Mouse (Mus musculus): Measurements from ENCODE around the gene Mta1. TPM values are rescaled to one million over a fixed set of nuclear protein-coding genes. Genes with fewer than 3 reads are reported as not detected.

The Mta1 gene
- polyA plus RNA-seq, 1 experiment from 2014 or later: 13.4 TPM

- no peak overlapping the region for H3K4me3 ChIP-seq (ENCODE audit: low read length)
- no peak overlapping the region; the same call in 1 of the 2 replicates for H3K9ac ChIP-seq (ENCODE audit: low read depth, low read length)
- H3K9me3 ChIP-seq (ENCODE audit: control insufficient read depth, low read length): no peaks in the 10 kb centered on the region
- peaks cover 38% of the 10 kb centered on the region for H3K36me3 ChIP-seq (ENCODE audit: control insufficient read depth, insufficient read depth, low read length)
- H3K4me1 ChIP-seq (ENCODE audit: control insufficient read depth, insufficient read depth, low read depth, low read length): no peaks in the 10 kb centered on the region
- no peak overlapping the region for H3K4me2 ChIP-seq (ENCODE audit: low read length)
- no peak overlapping the region for H3K27ac ChIP-seq (ENCODE audit: low read depth, low read length)
- 85% methylated on average over 18 of the region's 20 CpGs for WGBS
- H3K27me3 ChIP-seq (replicated peaks; ENCODE audit: control insufficient read depth, insufficient read depth, low read length): no peaks in the 10 kb centered on the region
- ATAC-seq: peak; percentile 55
Observed at GRCm38 (mm10) chr12:113119516-113120410, 21.7 kb downstream of the Mta1 start.

GRCm38 (mm10) chr12:113124726-113125125 lies 26.6 kb downstream of the Mta1 start:
- 89% methylated on average over 6 of the region's 6 CpGs for WGBS
- no peaks in the 10 kb centered on the region for H3K4me1 ChIP-seq (ENCODE audit: control insufficient read depth, insufficient read depth, low read depth, low read length)
- no peak overlapping the region for H3K27ac ChIP-seq (ENCODE audit: low read depth, low read length)
- peaks cover 61% of the 10 kb centered on the region for H3K36me3 ChIP-seq (ENCODE audit: control insufficient read depth, insufficient read depth, low read length)
- no peak overlapping the region for H3K4me3 ChIP-seq (ENCODE audit: low read length)
- H3K27me3 ChIP-seq (replicated peaks; ENCODE audit: control insufficient read depth, insufficient read depth, low read length): no peaks in the 10 kb centered on the region
- no peak for ATAC-seq
- H3K9me3 ChIP-seq (ENCODE audit: control insufficient read depth, low read length): no peaks in the 10 kb centered on the region
- H3K9ac ChIP-seq (ENCODE audit: low read depth, low read length): no peak overlapping the region
- H3K4me2 ChIP-seq (ENCODE audit: low read length): no peak overlapping the region

GRCm38 (mm10) chr12:113130732-113131131 lies 32.7 kb downstream of the Mta1 start:
- H3K36me3 ChIP-seq (ENCODE audit: control insufficient read depth, insufficient read depth, low read length): peaks cover 80% of the 10 kb centered on the region
- no peaks in the 10 kb centered on the region for H3K4me1 ChIP-seq (ENCODE audit: control insufficient read depth, insufficient read depth, low read depth, low read length)
- no peak overlapping the region for H3K9ac ChIP-seq (ENCODE audit: low read depth, low read length)
- no peak overlapping the region for H3K4me2 ChIP-seq (ENCODE audit: low read length)
- no peak overlapping the region for H3K4me3 ChIP-seq (ENCODE audit: low read length)
- no peak for ATAC-seq
- no peaks in the 10 kb centered on the region for H3K9me3 ChIP-seq (ENCODE audit: control insufficient read depth, low read length)
- H3K27ac ChIP-seq (ENCODE audit: low read depth, low read length): no peak overlapping the region
- 99% methylated on average over 8 of the region's 8 CpGs for WGBS
- no peaks in the 10 kb centered on the region for H3K27me3 ChIP-seq (replicated peaks; ENCODE audit: control insufficient read depth, insufficient read depth, low read length)

- H3K27me3 ChIP-seq (replicated peaks; ENCODE audit: control insufficient read depth, insufficient read depth, low read length): no peaks in the 10 kb centered on the region
- 98% methylated on average over 14 of the region's 14 CpGs for WGBS
- peaks cover 88% of the 10 kb centered on the region for H3K36me3 ChIP-seq (ENCODE audit: control insufficient read depth, insufficient read depth, low read length)
- H3K27ac ChIP-seq (ENCODE audit: low read depth, low read length): no peak overlapping the region
- no peak overlapping the region for H3K4me3 ChIP-seq (ENCODE audit: low read length)
- ATAC-seq: no peak
- H3K4me1 ChIP-seq (ENCODE audit: control insufficient read depth, insufficient read depth, low read depth, low read length): no peaks in the 10 kb centered on the region
- no peak overlapping the region for H3K9ac ChIP-seq (ENCODE audit: low read depth, low read length)
- H3K4me2 ChIP-seq (ENCODE audit: low read length): no peak overlapping the region
- no peaks in the 10 kb centered on the region for H3K9me3 ChIP-seq (ENCODE audit: control insufficient read depth, low read length)
Observed at GRCm38 (mm10) chr12:113131601-113132000, 33.5 kb downstream of the Mta1 start.

- 64% methylated on average over 2 of the region's 2 CpGs for WGBS
Observed at GRCm38 (mm10) chr12:113132567-113132966, 34.5 kb downstream of the Mta1 start.

GRCm38 (mm10) chr12:113133260-113133659 lies 35.2 kb downstream of the Mta1 start:
- H3K36me3 ChIP-seq (ENCODE audit: control insufficient read depth, insufficient read depth, low read length): peaks cover 77% of the 10 kb centered on the region
- H3K27me3 ChIP-seq (replicated peaks; ENCODE audit: control insufficient read depth, insufficient read depth, low read length): no peaks in the 10 kb centered on the region
- no peak for ATAC-seq
- no peak overlapping the region for H3K4me3 ChIP-seq (ENCODE audit: low read length)
- H3K9ac ChIP-seq (ENCODE audit: low read depth, low read length): no peak overlapping the region; the same call in 1 of the 2 replicates
- no peaks in the 10 kb centered on the region for H3K9me3 ChIP-seq (ENCODE audit: control insufficient read depth, low read length)
- H3K4me2 ChIP-seq (ENCODE audit: low read length): no peak overlapping the region
- no peak overlapping the region for H3K27ac ChIP-seq (ENCODE audit: low read depth, low read length)
- WGBS: 85% methylated on average over 9 of the region's 9 CpGs
- no peaks in the 10 kb centered on the region for H3K4me1 ChIP-seq (ENCODE audit: control insufficient read depth, insufficient read depth, low read depth, low read length)

More at GRCm38 (mm10) chr12:113132567-113132966, 34.5 kb downstream of the Mta1 start:
- no peak overlapping the region for H3K4me2 ChIP-seq (ENCODE audit: low read length)
- H3K27me3 ChIP-seq (replicated peaks; ENCODE audit: control insufficient read depth, insufficient read depth, low read length): no peaks in the 10 kb centered on the region
- peaks cover 84% of the 10 kb centered on the region for H3K36me3 ChIP-seq (ENCODE audit: control insufficient read depth, insufficient read depth, low read length)
- H3K27ac ChIP-seq (ENCODE audit: low read depth, low read length): peak overlapping the region; percentile 2; the same call in 1 of the 2 replicates
- no peak overlapping the region for H3K9ac ChIP-seq (ENCODE audit: low read depth, low read length)
- ATAC-seq: peak; percentile 50
- H3K4me1 ChIP-seq (ENCODE audit: control insufficient read depth, insufficient read depth, low read depth, low read length): no peaks in the 10 kb centered on the region
- no peak overlapping the region for H3K4me3 ChIP-seq (ENCODE audit: low read length)
- H3K9me3 ChIP-seq (ENCODE audit: control insufficient read depth, low read length): no peaks in the 10 kb centered on the region

GRCm38 (mm10) chr12:113133861-113134403 lies 35.9 kb downstream of the Mta1 start:
- peaks cover 72% of the 10 kb centered on the region for H3K36me3 ChIP-seq (ENCODE audit: control insufficient read depth, insufficient read depth, low read length)
- WGBS: 78% methylated on average over 5 of the region's 5 CpGs
- no peak overlapping the region for H3K4me2 ChIP-seq (ENCODE audit: low read length)
- H3K4me3 ChIP-seq (ENCODE audit: low read length): no peak overlapping the region
- ATAC-seq: no peak
- H3K27me3 ChIP-seq (replicated peaks; ENCODE audit: control insufficient read depth, insufficient read depth, low read length): no peaks in the 10 kb centered on the region
- H3K4me1 ChIP-seq (ENCODE audit: control insufficient read depth, insufficient read depth, low read depth, low read length): peaks cover 4% of the 10 kb centered on the region
- H3K9me3 ChIP-seq (ENCODE audit: control insufficient read depth, low read length): no peaks in the 10 kb centered on the region
- H3K9ac ChIP-seq (ENCODE audit: low read depth, low read length): no peak overlapping the region
- H3K27ac ChIP-seq (ENCODE audit: low read depth, low read length): no peak overlapping the region

GRCm38 (mm10) chr12:113134502-113134901 lies 36.4 kb downstream of the Mta1 start:
- no peak overlapping the region for H3K4me3 ChIP-seq (ENCODE audit: low read length)
- 92% methylated on average over 4 of the region's 4 CpGs for WGBS
- H3K36me3 ChIP-seq (ENCODE audit: control insufficient read depth, insufficient read depth, low read length): peaks cover 67% of the 10 kb centered on the region
- H3K9ac ChIP-seq (ENCODE audit: low read depth, low read length): no peak overlapping the region
- no peaks in the 10 kb centered on the region for H3K27me3 ChIP-seq (replicated peaks; ENCODE audit: control insufficient read depth, insufficient read depth, low read length)
- H3K4me2 ChIP-seq (ENCODE audit: low read length): no peak overlapping the region
- H3K9me3 ChIP-seq (ENCODE audit: control insufficient read depth, low read length): no peaks in the 10 kb centered on the region
- no peak for ATAC-seq
- H3K27ac ChIP-seq (ENCODE audit: low read depth, low read length): no peak overlapping the region
- peaks cover 9% of the 10 kb centered on the region for H3K4me1 ChIP-seq (ENCODE audit: control insufficient read depth, insufficient read depth, low read depth, low read length)

GRCm38 (mm10) chr12:113135401-113135800 lies 37.3 kb downstream of the Mta1 start:
- no peak overlapping the region for H3K9ac ChIP-seq (ENCODE audit: low read depth, low read length)
- peaks cover 13% of the 10 kb centered on the region for H3K4me1 ChIP-seq (ENCODE audit: control insufficient read depth, insufficient read depth, low read depth, low read length)
- no peak for ATAC-seq
- H3K4me2 ChIP-seq (ENCODE audit: low read length): no peak overlapping the region
- WGBS: 93% methylated on average over 7 of the region's 7 CpGs
- no peak overlapping the region for H3K4me3 ChIP-seq (ENCODE audit: low read length)
- no peak overlapping the region for H3K27ac ChIP-seq (ENCODE audit: low read depth, low read length)
- peaks cover 58% of the 10 kb centered on the region for H3K36me3 ChIP-seq (ENCODE audit: control insufficient read depth, insufficient read depth, low read length)
- H3K9me3 ChIP-seq (ENCODE audit: control insufficient read depth, low read length): no peaks in the 10 kb centered on the region
- no peaks in the 10 kb centered on the region for H3K27me3 ChIP-seq (replicated peaks; ENCODE audit: control insufficient read depth, insufficient read depth, low read length)
